Mouse (Mus musculus): ENCODE data around the gene Bcl2. TPM values are rescaled to one million over a fixed set of nuclear protein-coding genes. Genes with fewer than 3 reads are reported as not detected.

The Bcl2 gene
- total and polyA plus RNA-seq, 2 experiments from 2014 or later = 3.3 to 3.6 TPM

GRCm38 (mm10) chr1:106628718-106629469 is 85.2 kb downstream of the Bcl2 start:
- Histone ChIP-seq H3K9me3 (replicated peaks; ENCODE audit: control insufficient read depth, low read length) (no peaks in the 10 kb centered on the region), H3K4me1 (ENCODE audit: control insufficient read depth, insufficient read depth) (peaks cover 41% of the 10 kb centered on the region), H3K27ac (ENCODE audit: low read depth) (peak overlapping the region; percentile 79), H3K4me3 (ENCODE audit: low read depth, low read length) (no peak overlapping the region), H3K27me3 (ENCODE audit: control insufficient read depth, insufficient read depth, low read length) (no peaks in the 10 kb centered on the region), H3K36me3 (replicated peaks; ENCODE audit: control insufficient read depth, insufficient read depth, low read length) (no peaks in the 10 kb centered on the region), H3K4me2 (ENCODE audit: low read depth, low read length) (no peak overlapping the region), H3K9ac (replicated peaks; ENCODE audit: low read depth, low read length) (no peak overlapping the region)
- peak; percentile 71 for TF ChIP-seq CTCF (IDR thresholded peaks at IDR 0.05; ENCODE audit: low read depth)
- no peak for TF ChIP-seq EP300 (IDR thresholded peaks at IDR 0.05; ENCODE audit: low read depth)
- peak; percentile 47 for ATAC-seq (ENCODE audit: insufficient read depth, low read depth)
- 44% methylated on average over 3 of the region's 3 CpGs for WGBS
- peak; percentile 49 for DNase-seq (ENCODE audit: low spot score)

- no peak overlapping the region for H3K9ac ChIP-seq (replicated peaks; ENCODE audit: low read depth, low read length)
- H3K36me3 ChIP-seq (replicated peaks; ENCODE audit: control insufficient read depth, insufficient read depth, low read length) = no peaks in the 10 kb centered on the region
- ATAC-seq (ENCODE audit: insufficient read depth, low read depth) (no peak), DNase-seq (ENCODE audit: low spot score) (no peak)
- H3K27me3 ChIP-seq (ENCODE audit: control insufficient read depth, insufficient read depth, low read length) = no peaks in the 10 kb centered on the region
- peaks cover 39% of the 10 kb centered on the region for H3K4me1 ChIP-seq (ENCODE audit: control insufficient read depth, insufficient read depth)
- H3K4me3 ChIP-seq (ENCODE audit: low read depth, low read length) = no peak overlapping the region
- no peak for TF ChIP-seq CTCF (IDR thresholded peaks at IDR 0.05; ENCODE audit: low read depth)
- TF ChIP-seq EP300 (IDR thresholded peaks at IDR 0.05; ENCODE audit: low read depth) = no peak
- no peak overlapping the region for H3K4me2 ChIP-seq (ENCODE audit: low read depth, low read length)
- H3K9me3 ChIP-seq (replicated peaks; ENCODE audit: control insufficient read depth, low read length) = no peaks in the 10 kb centered on the region
- no peak overlapping the region for H3K27ac ChIP-seq (ENCODE audit: low read depth)
These were observed 85.8 kb downstream of the Bcl2 start for GRCm38 (mm10) chr1:106628279-106628678.

- 40% methylated on average over 5 of the region's 5 CpGs for WGBS
- H3K4me3 ChIP-seq (ENCODE audit: low read depth, low read length) = no peak overlapping the region
- no peak overlapping the region for H3K27ac ChIP-seq (ENCODE audit: low read depth)
- H3K36me3 ChIP-seq (replicated peaks; ENCODE audit: control insufficient read depth, insufficient read depth, low read length) = no peaks in the 10 kb centered on the region
- H3K9me3 ChIP-seq (replicated peaks; ENCODE audit: control insufficient read depth, low read length) = no peaks in the 10 kb centered on the region
- H3K27me3 ChIP-seq (ENCODE audit: control insufficient read depth, insufficient read depth, low read length) = no peaks in the 10 kb centered on the region
- no peak overlapping the region for H3K4me2 ChIP-seq (ENCODE audit: low read depth, low read length)
- no peak overlapping the region for H3K9ac ChIP-seq (replicated peaks; ENCODE audit: low read depth, low read length)
- H3K4me1 ChIP-seq (ENCODE audit: control insufficient read depth, insufficient read depth) = peaks cover 33% of the 10 kb centered on the region
- DNase-seq (ENCODE audit: low spot score) (no peak), ATAC-seq (ENCODE audit: insufficient read depth, low read depth) (no peak)
- TF ChIP-seq CTCF (IDR thresholded peaks at IDR 0.05; ENCODE audit: low read depth) (no peak), EP300 (IDR thresholded peaks at IDR 0.05; ENCODE audit: low read depth) (no peak)
These were observed 86.8 kb downstream of the Bcl2 start for GRCm38 (mm10) chr1:106627241-106627640.

- no peak overlapping the region for H3K9ac ChIP-seq (replicated peaks; ENCODE audit: low read depth, low read length)
- no peak overlapping the region for H3K27ac ChIP-seq (ENCODE audit: low read depth)
- H3K4me3 ChIP-seq (ENCODE audit: low read depth, low read length) = no peak overlapping the region
- no peak overlapping the region for H3K4me2 ChIP-seq (ENCODE audit: low read depth, low read length)
- no peaks in the 10 kb centered on the region for H3K9me3 ChIP-seq (replicated peaks; ENCODE audit: control insufficient read depth, low read length)
- TF ChIP-seq EP300 (IDR thresholded peaks at IDR 0.05; ENCODE audit: low read depth) = no peak
- no peak for TF ChIP-seq CTCF (IDR thresholded peaks at IDR 0.05; ENCODE audit: low read depth)
- no peaks in the 10 kb centered on the region for H3K27me3 ChIP-seq (ENCODE audit: control insufficient read depth, insufficient read depth, low read length)
- ATAC-seq (ENCODE audit: insufficient read depth, low read depth) = no peak
- H3K36me3 ChIP-seq (replicated peaks; ENCODE audit: control insufficient read depth, insufficient read depth, low read length) = no peaks in the 10 kb centered on the region
- WGBS = 87% methylated on average over 3 of the region's 3 CpGs
- DNase-seq (ENCODE audit: low spot score) = no peak
- no peaks in the 10 kb centered on the region for H3K4me1 ChIP-seq (ENCODE audit: control insufficient read depth, insufficient read depth)
These were observed 93.7 kb downstream of the Bcl2 start for GRCm38 (mm10) chr1:106620174-106620931.

- H3K36me3 ChIP-seq (replicated peaks; ENCODE audit: control insufficient read depth, insufficient read depth, low read length) = no peaks in the 10 kb centered on the region
- no peak overlapping the region for H3K4me2 ChIP-seq (ENCODE audit: low read depth, low read length)
- no peak for TF ChIP-seq CTCF (IDR thresholded peaks at IDR 0.05; ENCODE audit: low read depth)
- H3K27ac ChIP-seq (ENCODE audit: low read depth) = no peak overlapping the region
- no peak overlapping the region for H3K4me3 ChIP-seq (ENCODE audit: low read depth, low read length)
- H3K27me3 ChIP-seq (ENCODE audit: control insufficient read depth, insufficient read depth, low read length) = no peaks in the 10 kb centered on the region
- no peaks in the 10 kb centered on the region for H3K9me3 ChIP-seq (replicated peaks; ENCODE audit: control insufficient read depth, low read length)
- no peaks in the 10 kb centered on the region for H3K4me1 ChIP-seq (ENCODE audit: control insufficient read depth, insufficient read depth)
- ATAC-seq (ENCODE audit: insufficient read depth, low read depth) = no peak
- no peak for DNase-seq (ENCODE audit: low spot score)
- no peak overlapping the region for H3K9ac ChIP-seq (replicated peaks; ENCODE audit: low read depth, low read length)
- 59% methylated on average over 3 of the region's 3 CpGs for WGBS
These were observed 95.3 kb downstream of the Bcl2 start for GRCm38 (mm10) chr1:106618814-106619213.

Data from heart, postnatal 0 days (tissue).